ENCODE assay signal across 21 mouse cellular contexts in the genomic region with DNA sequence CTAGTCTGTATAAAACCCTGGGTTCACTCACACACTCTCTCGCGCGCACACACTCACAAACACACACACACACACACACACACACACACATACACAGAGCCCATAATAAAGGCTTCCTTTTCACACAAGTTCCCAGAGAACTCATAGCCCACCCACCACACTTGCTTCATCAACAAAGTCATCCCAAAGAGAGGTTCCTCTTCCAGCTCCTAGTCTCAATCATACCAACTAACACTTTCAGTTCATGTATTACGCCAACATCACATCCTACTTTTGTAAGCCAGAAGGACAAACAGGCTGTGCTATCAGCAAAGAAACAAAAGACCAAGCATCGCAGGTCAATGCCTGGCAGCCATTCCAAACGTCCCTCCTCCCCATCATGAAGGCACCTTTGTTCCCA.
DNase-seq lines count a peak whose midpoint lies in the region; ATAC-seq and TF ChIP-seq lines count a peak whose summit lies in the region.
"Had no signal": no experiment of that assay in that cellular context is flagged by ENCODE, and none has a peak within 500 bp of the region (broad histone marks: within the 10 kb centered on the region; RNA-seq: fewer than 3 reads in every experiment).

No protein-coding gene starts in this region.

- H3K9me3 ChIP-seq in intestine, embryonic 15.5 days = no peaks in the 10 kb centered on the region
- H3K9me3 ChIP-seq in intestine, embryonic 16.5 days (ENCODE audit: control insufficient read depth, low read length) = no peaks in the 10 kb centered on the region
- no peaks in the 10 kb centered on the region for H3K9me3 ChIP-seq in midbrain, embryonic 10.5 days (replicated peaks)
- H3K9me3 ChIP-seq in midbrain, embryonic 14.5 days (ENCODE audit: control insufficient read depth, low read length) = no peaks in the 10 kb centered on the region
- H3K9me3 ChIP-seq in liver, postnatal 0 days (ENCODE audit: low read length) = no peaks in the 10 kb centered on the region
- no peaks in the 10 kb centered on the region for H3K9me3 ChIP-seq in stomach, postnatal 0 days (ENCODE audit: control insufficient read depth, low read length)
- H3K9me3 ChIP-seq: liver, embryonic 13.5 days; midbrain, embryonic 15.5 days had no signal

- DNase-seq in midbrain, embryonic 10.5 days (ENCODE audit: low spot score) = no peak
- DNase-seq in midbrain, embryonic 14.5 days = no peak
- no peak for DNase-seq in liver, postnatal 0 days
- DNase-seq in stomach, postnatal 0 days (ENCODE audit: low spot score) = no peak
- no peak for DNase-seq in right cerebral cortex, postnatal 14 days
- no peak for DNase-seq in thymus, postnatal 10 days (ENCODE audit: low spot score in 2 of 2)
- DNase-seq: adrenal gland, postnatal 14 days; cerebellum, adult 8-10 months; gastrocnemius, postnatal 14 days; heart, postnatal 36 days; kidney, adult 9 months; layer of hippocampus, postnatal 36 days; liver, embryonic 13.5 days; lung, postnatal 14 days; retina, postnatal 1 day had no signal

- H3K4me2 ChIP-seq in intestine, embryonic 15.5 days (replicated peaks) = no peak overlapping the region
- H3K4me2 ChIP-seq in intestine, embryonic 16.5 days (ENCODE audit: low read depth, low read length) = no peak overlapping the region
- no peak overlapping the region for H3K4me2 ChIP-seq in midbrain, embryonic 14.5 days (ENCODE audit: low read length)
- H3K4me2 ChIP-seq in liver, postnatal 0 days (ENCODE audit: low read depth, low read length) = no peak overlapping the region
- no peak overlapping the region for H3K4me2 ChIP-seq in stomach, postnatal 0 days (replicated peaks; ENCODE audit: low read depth)
- H3K4me2 ChIP-seq: liver, embryonic 13.5 days; midbrain, embryonic 15.5 days had no signal

- TF ChIP-seq CTCF in liver, postnatal 0 days (IDR thresholded peaks at IDR 0.05; ENCODE audit: low read depth) = no peak
- TF ChIP-seq CTCF in stomach, postnatal 0 days (IDR thresholded peaks at IDR 0.05; ENCODE audit: low read depth) = no peak

- peak overlapping the region; percentile 1; the same call in 1 of the 2 replicates for H3K27ac ChIP-seq in intestine, embryonic 15.5 days
- H3K27ac ChIP-seq in intestine, embryonic 16.5 days (ENCODE audit: low read length) = no peak overlapping the region
- 0 out of 2 replicates have a peak overlapping the region, but pooled peaks have one; percentile 9 for H3K27ac ChIP-seq in midbrain, embryonic 10.5 days (replicated peaks)
- no peak overlapping the region for H3K27ac ChIP-seq in midbrain, embryonic 14.5 days (replicated peaks; ENCODE audit: low read depth, low read length)
- H3K27ac ChIP-seq in liver, postnatal 0 days (ENCODE audit: low read depth) = peak overlapping the region; percentile 5
- H3K27ac ChIP-seq in stomach, postnatal 0 days (replicated peaks) = peak overlapping the region; percentile 30
- H3K27ac ChIP-seq: hindbrain, postnatal 0 days; liver, embryonic 13.5 days; midbrain, embryonic 15.5 days had no signal

- H3K4me3 ChIP-seq in intestine, embryonic 15.5 days (replicated peaks) = no peak overlapping the region
- H3K4me3 ChIP-seq in intestine, embryonic 16.5 days (ENCODE audit: low read length) = no peak overlapping the region
- no peak overlapping the region for H3K4me3 ChIP-seq in midbrain, embryonic 10.5 days
- H3K4me3 ChIP-seq in midbrain, embryonic 14.5 days (replicated peaks; ENCODE audit: low read depth, low read length) = no peak overlapping the region
- H3K4me3 ChIP-seq in liver, postnatal 0 days (ENCODE audit: low read depth, low read length) = no peak overlapping the region
- no peak overlapping the region for H3K4me3 ChIP-seq in stomach, postnatal 0 days (ENCODE audit: low read depth, low read length)
- H3K4me3 ChIP-seq: liver, embryonic 13.5 days; midbrain, embryonic 15.5 days had no signal

- WGBS in intestine, embryonic 15.5 days = 74% methylated on average over 6 of the region's 6 CpGs
- WGBS in intestine, embryonic 16.5 days = 78% methylated on average over 6 of the region's 6 CpGs
- WGBS in midbrain, embryonic 10.5 days = 90% methylated on average over 6 of the region's 6 CpGs
- WGBS in midbrain, embryonic 14.5 days = 79% methylated on average over 6 of the region's 6 CpGs
- 72% methylated on average over 6 of the region's 6 CpGs for WGBS in liver, postnatal 0 days (ENCODE audit: insufficient replicate concordance)
- 77% methylated on average over 6 of the region's 6 CpGs for WGBS in stomach, postnatal 0 days

- peaks cover 33% of the 10 kb centered on the region for H3K4me1 ChIP-seq in intestine, embryonic 15.5 days (replicated peaks)
- H3K4me1 ChIP-seq in intestine, embryonic 16.5 days (ENCODE audit: control insufficient read depth, insufficient read depth, low read length) = peaks cover 19% of the 10 kb centered on the region
- peaks cover 17% of the 10 kb centered on the region for H3K4me1 ChIP-seq in midbrain, embryonic 10.5 days
- no peaks in the 10 kb centered on the region for H3K4me1 ChIP-seq in midbrain, embryonic 14.5 days (ENCODE audit: control insufficient read depth, insufficient read depth, low read length)
- peaks cover 18% of the 10 kb centered on the region for H3K4me1 ChIP-seq in liver, postnatal 0 days (ENCODE audit: insufficient read depth)
- H3K4me1 ChIP-seq in stomach, postnatal 0 days (replicated peaks; ENCODE audit: control insufficient read depth, insufficient read depth) = 0 out of 2 replicates have a peak, but pooled peaks cover 6% of the 10 kb centered on the region
- H3K4me1 ChIP-seq: midbrain, embryonic 15.5 days had no signal

- no peaks in the 10 kb centered on the region for H3K27me3 ChIP-seq in intestine, embryonic 15.5 days (replicated peaks)
- no peaks in the 10 kb centered on the region for H3K27me3 ChIP-seq in intestine, embryonic 16.5 days (replicated peaks; ENCODE audit: control insufficient read depth, insufficient read depth, low read length)
- H3K27me3 ChIP-seq in midbrain, embryonic 10.5 days (ENCODE audit: low read depth, poor library complexity, severe bottlenecking) = no peaks in the 10 kb centered on the region
- no peaks in the 10 kb centered on the region for H3K27me3 ChIP-seq in midbrain, embryonic 14.5 days (ENCODE audit: control insufficient read depth, insufficient read depth, low read length)
- H3K27me3 ChIP-seq in liver, postnatal 0 days (ENCODE audit: insufficient read depth, low read length) = no peaks in the 10 kb centered on the region
- H3K27me3 ChIP-seq in stomach, postnatal 0 days (ENCODE audit: control insufficient read depth, insufficient read depth, low read length) = no peaks in the 10 kb centered on the region
- H3K27me3 ChIP-seq: CH12.LX; liver, embryonic 13.5 days; midbrain, embryonic 15.5 days had no signal

- no peak for ATAC-seq in intestine, embryonic 15.5 days
- ATAC-seq in intestine, embryonic 16.5 days = no peak
- ATAC-seq in midbrain, embryonic 14.5 days (ENCODE audit: low FRiP score, low TSS enrichment) = no peak
- ATAC-seq in liver, postnatal 0 days = no peak
- ATAC-seq in stomach, postnatal 0 days (ENCODE audit: low FRiP score, low TSS enrichment) = no peak
- ATAC-seq: activated CD4-positive, CD25-positive, alpha-beta regulatory T cell, adult 4 months; midbrain, embryonic 15.5 days had no signal

- no peak overlapping the region for H3K9ac ChIP-seq in intestine, embryonic 15.5 days
- no peak overlapping the region for H3K9ac ChIP-seq in intestine, embryonic 16.5 days (ENCODE audit: low read depth, low read length)
- no peak overlapping the region for H3K9ac ChIP-seq in midbrain, embryonic 14.5 days (replicated peaks; ENCODE audit: low read length)
- no peak overlapping the region for H3K9ac ChIP-seq in liver, postnatal 0 days (replicated peaks)
- H3K9ac ChIP-seq in stomach, postnatal 0 days (ENCODE audit: low read length) = no peak overlapping the region
- H3K9ac ChIP-seq: liver, embryonic 13.5 days; midbrain, embryonic 15.5 days had no signal

- H3K36me3 ChIP-seq in intestine, embryonic 15.5 days = no peaks in the 10 kb centered on the region
- no peaks in the 10 kb centered on the region for H3K36me3 ChIP-seq in intestine, embryonic 16.5 days (ENCODE audit: control insufficient read depth, insufficient read depth, low read length)
- H3K36me3 ChIP-seq in midbrain, embryonic 10.5 days = no peaks in the 10 kb centered on the region
- no peaks in the 10 kb centered on the region for H3K36me3 ChIP-seq in midbrain, embryonic 14.5 days (ENCODE audit: control insufficient read depth, insufficient read depth, low read length)
- H3K36me3 ChIP-seq in liver, postnatal 0 days (replicated peaks; ENCODE audit: insufficient read depth, low read length) = 0 out of 2 replicates have a peak, but pooled peaks cover 5% of the 10 kb centered on the region
- H3K36me3 ChIP-seq in stomach, postnatal 0 days (ENCODE audit: control insufficient read depth, insufficient read depth, low read length) = no peaks in the 10 kb centered on the region
- H3K36me3 ChIP-seq: liver, embryonic 13.5 days; midbrain, embryonic 15.5 days had no signal

- no peak for TF ChIP-seq EP300 in liver, postnatal 0 days (IDR thresholded peaks at IDR 0.05; ENCODE audit: low read depth)
- no peak for TF ChIP-seq EP300 in stomach, postnatal 0 days (optimal IDR thresholded peaks at IDR 0.05)

Comparison
In these comparisons a context has a peak if more than half of its experiments do, and no peak if none do; other contexts are left out.
1. H3K27ac ChIP-seq: peak in intestine, embryonic 15.5 days (single experiment), midbrain, embryonic 10.5 days (single experiment), liver, postnatal 0 days (single experiment) and stomach, postnatal 0 days (single experiment); none in intestine, embryonic 16.5 days (single experiment) and midbrain, embryonic 14.5 days (single experiment).